19 mouse cellular contexts compared by ENCODE assay signal in the genomic region with DNA sequence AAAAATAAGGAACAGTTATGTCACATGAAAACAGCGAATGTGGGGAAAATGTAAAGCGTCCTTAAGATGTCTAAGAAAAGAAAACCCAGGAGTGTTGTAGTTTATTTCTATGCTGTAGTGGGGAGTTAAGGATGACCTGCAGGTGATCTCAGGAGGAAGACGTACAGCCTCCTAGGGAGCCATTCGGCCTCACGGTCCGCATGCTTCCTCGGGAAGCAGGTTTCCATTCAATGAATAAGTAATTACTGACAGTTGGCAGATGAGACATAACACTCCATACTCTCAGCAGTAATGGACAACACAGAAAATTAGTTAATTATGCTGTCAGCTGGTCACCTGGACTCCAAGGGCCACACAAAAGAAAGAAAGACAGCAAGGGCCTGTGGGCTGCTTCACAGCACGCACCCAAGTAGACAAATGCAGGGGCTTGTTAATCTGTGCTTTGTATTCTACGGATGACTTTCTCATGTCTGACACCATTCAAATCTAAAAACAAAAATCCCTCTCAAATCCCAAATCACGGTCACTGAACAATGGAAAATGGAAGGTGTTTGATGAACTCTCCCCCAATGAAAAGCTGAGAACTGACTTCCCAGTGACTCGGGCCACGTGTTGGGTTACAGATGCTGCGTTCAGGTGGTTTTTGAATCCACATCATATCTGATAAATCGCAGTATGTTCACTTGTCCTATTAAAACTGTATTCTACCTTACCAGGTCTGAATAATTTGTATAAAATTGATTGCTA.
DNase-seq lines count a peak whose midpoint lies in the region; ATAC-seq and TF ChIP-seq lines count a peak whose summit lies in the region.
"Had no signal": no experiment of that assay in that cellular context is flagged by ENCODE, and none has a peak within 500 bp of the region (broad histone marks: within the 10 kb centered on the region; RNA-seq: fewer than 3 reads in every experiment).

No protein-coding gene starts in this region.

- peak; percentile 75 for ATAC-seq in forebrain, embryonic 12.5 days (ENCODE audit: low FRiP score)
- no peak; the same call in 1 of the 2 replicates for ATAC-seq in forebrain, postnatal 0 days
- ATAC-seq in hindbrain, embryonic 14.5 days (ENCODE audit: low FRiP score): no peak; the same call in 1 of the 2 replicates
- ATAC-seq in neural tube, embryonic 14.5 days (ENCODE audit: low read depth): peak; percentile 60
- ATAC-seq: CD4-positive, CD25-positive, alpha-beta regulatory T cell, adult 4 months; intestine, postnatal 0 days; Patski had no signal

- no peak overlapping the region for H3K4me3 ChIP-seq in forebrain, embryonic 12.5 days (replicated peaks)
- H3K4me3 ChIP-seq in forebrain, postnatal 0 days (ENCODE audit: low read depth, low read length): no peak overlapping the region
- H3K4me3 ChIP-seq in hindbrain, embryonic 14.5 days (replicated peaks; ENCODE audit: low read length): no peak overlapping the region
- no peak overlapping the region for H3K4me3 ChIP-seq in neural tube, embryonic 14.5 days (ENCODE audit: low read depth, low read length)
- H3K4me3 ChIP-seq: embryonic facial prominence, embryonic 10.5 days; hindbrain, embryonic 15.5 days; limb, embryonic 15.5 days; liver, embryonic 15.5 days had no signal

- WGBS in forebrain, embryonic 12.5 days: 32% methylated on average over 14 of the region's 14 CpGs
- 34% methylated on average over 14 of the region's 14 CpGs for WGBS in forebrain, postnatal 0 days
- WGBS in hindbrain, embryonic 14.5 days: 44% methylated on average over 14 of the region's 14 CpGs
- WGBS in neural tube, embryonic 14.5 days: 44% methylated on average over 14 of the region's 14 CpGs

- no peaks in the 10 kb centered on the region for H3K36me3 ChIP-seq in forebrain, embryonic 12.5 days (replicated peaks)
- no peaks in the 10 kb centered on the region for H3K36me3 ChIP-seq in forebrain, postnatal 0 days (ENCODE audit: insufficient read depth)
- no peaks in the 10 kb centered on the region for H3K36me3 ChIP-seq in hindbrain, embryonic 14.5 days (replicated peaks; ENCODE audit: control insufficient read depth, insufficient read depth)
- H3K36me3 ChIP-seq in neural tube, embryonic 14.5 days (ENCODE audit: control insufficient read depth, insufficient read depth, low read length): no peaks in the 10 kb centered on the region
- H3K36me3 ChIP-seq: embryonic facial prominence, embryonic 10.5 days; hindbrain, embryonic 15.5 days; limb, embryonic 15.5 days; liver, embryonic 15.5 days had no signal

- peak overlapping the region; percentile 26; the same call in 1 of the 2 replicates for H3K27ac ChIP-seq in forebrain, embryonic 12.5 days
- H3K27ac ChIP-seq in forebrain, postnatal 0 days (ENCODE audit: low read depth, low read length): no peak overlapping the region
- peak overlapping the region; percentile 1 for H3K27ac ChIP-seq in hindbrain, embryonic 14.5 days
- peak overlapping the region; percentile 44; the same call in 1 of the 2 replicates for H3K27ac ChIP-seq in neural tube, embryonic 14.5 days (ENCODE audit: low read depth, low read length)
- H3K27ac ChIP-seq: embryonic facial prominence, embryonic 10.5 days; hindbrain, embryonic 15.5 days; kidney, postnatal 0 days; limb, embryonic 15.5 days; liver, embryonic 15.5 days had no signal

- H3K9ac ChIP-seq in forebrain, embryonic 12.5 days: no peak overlapping the region
- H3K9ac ChIP-seq in forebrain, postnatal 0 days: no peak overlapping the region
- no peak overlapping the region for H3K9ac ChIP-seq in hindbrain, embryonic 14.5 days
- H3K9ac ChIP-seq in neural tube, embryonic 14.5 days (replicated peaks; ENCODE audit: low read depth, low read length): no peak overlapping the region
- H3K9ac ChIP-seq: hindbrain, embryonic 15.5 days; limb, embryonic 15.5 days; liver, embryonic 15.5 days had no signal

- H3K9me3 ChIP-seq in forebrain, embryonic 12.5 days: no peaks in the 10 kb centered on the region
- no peaks in the 10 kb centered on the region for H3K9me3 ChIP-seq in forebrain, postnatal 0 days (ENCODE audit: low read length)
- H3K9me3 ChIP-seq in hindbrain, embryonic 14.5 days (ENCODE audit: control insufficient read depth, low read length): no peaks in the 10 kb centered on the region
- H3K9me3 ChIP-seq in neural tube, embryonic 14.5 days (ENCODE audit: control insufficient read depth, low read length): no peaks in the 10 kb centered on the region
- H3K9me3 ChIP-seq: embryonic facial prominence, embryonic 10.5 days; hindbrain, embryonic 15.5 days; limb, embryonic 15.5 days; liver, embryonic 15.5 days had no signal

- TF ChIP-seq CTCF in forebrain, postnatal 0 days (IDR thresholded peaks at IDR 0.05; ENCODE audit: low read depth): no peak
- no peak for TF ChIP-seq CTCF in brain, embryonic 14.5 days (IDR thresholded peaks at IDR 0.05; ENCODE audit: borderline replicate concordance, extremely low read depth, insufficient read depth, insufficient read length)

- H3K4me2 ChIP-seq in forebrain, embryonic 12.5 days: no peak overlapping the region
- no peak overlapping the region for H3K4me2 ChIP-seq in forebrain, postnatal 0 days (ENCODE audit: low read depth)
- H3K4me2 ChIP-seq in hindbrain, embryonic 14.5 days (replicated peaks): no peak overlapping the region
- no peak overlapping the region for H3K4me2 ChIP-seq in neural tube, embryonic 14.5 days (ENCODE audit: low read depth, low read length)
- H3K4me2 ChIP-seq: hindbrain, embryonic 15.5 days; limb, embryonic 15.5 days; liver, embryonic 15.5 days had no signal

- H3K4me1 ChIP-seq in forebrain, embryonic 12.5 days: peaks cover 20% of the 10 kb centered on the region
- H3K4me1 ChIP-seq in forebrain, postnatal 0 days (ENCODE audit: insufficient read depth): no peaks in the 10 kb centered on the region
- H3K4me1 ChIP-seq in hindbrain, embryonic 14.5 days (replicated peaks; ENCODE audit: control insufficient read depth, insufficient read depth, low read length): peaks cover 19% of the 10 kb centered on the region
- peaks cover 14% of the 10 kb centered on the region for H3K4me1 ChIP-seq in neural tube, embryonic 14.5 days (ENCODE audit: control insufficient read depth, insufficient read depth, low read length)
- H3K4me1 ChIP-seq: embryonic facial prominence, embryonic 10.5 days; limb, embryonic 15.5 days; liver, embryonic 15.5 days had no signal

- no peaks in the 10 kb centered on the region for H3K27me3 ChIP-seq in forebrain, embryonic 12.5 days
- no peaks in the 10 kb centered on the region for H3K27me3 ChIP-seq in forebrain, postnatal 0 days (ENCODE audit: insufficient read depth, low read length)
- no peaks in the 10 kb centered on the region for H3K27me3 ChIP-seq in hindbrain, embryonic 14.5 days (ENCODE audit: control insufficient read depth, insufficient read depth, low read length)
- H3K27me3 ChIP-seq in neural tube, embryonic 14.5 days (ENCODE audit: control insufficient read depth, insufficient read depth, low read length): no peaks in the 10 kb centered on the region
- H3K27me3 ChIP-seq: hindbrain, embryonic 15.5 days; limb, embryonic 15.5 days; liver, embryonic 15.5 days; Patski had no signal

- TF ChIP-seq POLR2A in brain, embryonic 14.5 days (IDR thresholded peaks at IDR 0.05; ENCODE audit: borderline replicate concordance, extremely low read depth, insufficient read depth, insufficient read length, poor library complexity, severe bottlenecking): no peak

- no peak for DNase-seq in forebrain, postnatal 0 days
- DNase-seq in brain, embryonic 14.5 days (ENCODE audit: low read depth): peak; percentile 68
- no peak for DNase-seq in hindbrain, embryonic 14.5 days (ENCODE audit: low spot score)
- no peak for DNase-seq in layer of hippocampus, adult 11-12 months (ENCODE audit: low spot score)
- no peak for DNase-seq in gastrocnemius, postnatal 10 days
- DNase-seq: adrenal gland, adult 8-10 months; cerebellum, adult 9-10 months; gastrocnemius, postnatal 36 days; thymus, postnatal 25 days had no signal

Comparison
In these comparisons a context has a peak if more than half of its experiments do, and no peak if none do; other contexts are left out.
1. ATAC-seq: peak in forebrain, embryonic 12.5 days (single experiment) and neural tube, embryonic 14.5 days (single experiment); none in forebrain, postnatal 0 days (single experiment) and hindbrain, embryonic 14.5 days (single experiment).